Mouse (Mus musculus) megakaryocyte, embryonic 14.5 days (primary cell): Measurements from ENCODE around the gene Cyp2t4.

ENCODE experiments used
- FLI1 ChIP-seq: IDR thresholded peaks from 2 replicates; pipeline ENCODE4 v1.6.1; 2012; ENCODE audit warnings: low read length, inconsistent platforms, mixed read lengths
- GATA1 ChIP-seq: IDR thresholded peaks from 3 replicates; pipeline ENCODE4 v1.6.1; 2012; ENCODE audit warnings: mixed read lengths, low read length, inconsistent platforms, borderline replicate concordance

DNA sequence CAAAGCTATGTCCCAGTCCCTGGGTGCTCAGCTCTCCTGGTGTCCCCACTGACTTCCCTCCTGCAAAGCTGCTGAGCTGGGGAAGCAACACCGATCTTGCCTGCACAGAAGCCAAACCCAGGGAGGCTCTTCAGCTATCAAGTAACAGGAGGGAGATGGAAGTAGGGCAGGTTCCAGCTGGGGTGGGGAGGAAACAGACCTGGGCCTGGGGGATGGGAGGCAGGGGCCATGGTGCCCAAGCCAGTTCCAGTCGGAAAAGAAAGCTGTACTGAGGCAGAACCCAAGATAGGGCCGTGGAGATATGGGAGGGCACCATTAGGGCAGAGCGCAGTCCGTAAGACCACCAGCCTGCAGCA, 9.9 kb downstream of the Cyp2t4 start:
- TF ChIP-seq FLI1: no peak
- no peak for TF ChIP-seq GATA1
